Mouse (Mus musculus) brain, embryonic 18.5 days (tissue): ENCODE measurements around the gene 4930447C04Rik.

Experiments
- DNase-seq: peaks from one replicate; pipeline ENCODE4 v3.0.0-alpha.2; 2012; ENCODE audit warnings: low read depth, low spot score

The 4930447C04Rik gene

DNA sequence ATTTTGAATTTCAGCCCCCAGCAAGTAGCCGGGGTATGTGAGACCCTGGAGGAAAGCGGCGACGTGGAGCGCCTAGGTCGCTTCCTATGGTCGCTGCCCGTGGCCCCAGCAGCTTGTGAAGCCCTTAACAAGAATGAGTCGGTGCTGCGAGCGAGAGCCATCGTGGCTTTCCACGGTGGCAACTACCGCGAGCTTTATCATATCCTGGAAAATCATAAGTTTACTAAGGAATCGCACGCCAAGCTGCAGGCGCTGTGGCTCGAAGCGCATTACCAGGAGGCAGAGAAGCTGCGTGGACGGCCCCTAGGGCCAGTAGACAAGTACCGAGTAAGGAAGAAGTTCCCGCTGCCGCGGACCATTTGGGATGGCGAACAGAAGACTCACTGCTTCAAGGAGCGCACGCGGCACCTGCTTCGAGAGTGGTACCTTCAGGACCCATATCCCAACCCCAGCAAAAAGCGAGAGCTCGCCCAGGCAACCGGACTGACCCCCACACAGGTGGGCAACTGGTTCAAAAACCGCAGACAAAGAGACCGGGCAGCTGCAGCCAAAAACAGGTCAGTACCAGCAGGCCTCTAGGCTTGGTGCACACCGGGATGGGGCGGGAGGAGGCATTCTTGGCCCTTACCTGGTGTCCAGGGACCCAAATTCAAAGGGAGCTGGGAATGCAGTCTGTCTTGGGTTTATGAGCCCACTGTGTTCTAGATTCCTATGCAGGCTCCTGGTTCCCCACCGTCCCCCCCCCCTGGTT, at the start of gene 4930447C04Rik:
Gene 4930447C04Rik (minus strand): TSS at position 704 of the 751 bp plus-strand sequence.
- no peak for DNase-seq

DNA sequence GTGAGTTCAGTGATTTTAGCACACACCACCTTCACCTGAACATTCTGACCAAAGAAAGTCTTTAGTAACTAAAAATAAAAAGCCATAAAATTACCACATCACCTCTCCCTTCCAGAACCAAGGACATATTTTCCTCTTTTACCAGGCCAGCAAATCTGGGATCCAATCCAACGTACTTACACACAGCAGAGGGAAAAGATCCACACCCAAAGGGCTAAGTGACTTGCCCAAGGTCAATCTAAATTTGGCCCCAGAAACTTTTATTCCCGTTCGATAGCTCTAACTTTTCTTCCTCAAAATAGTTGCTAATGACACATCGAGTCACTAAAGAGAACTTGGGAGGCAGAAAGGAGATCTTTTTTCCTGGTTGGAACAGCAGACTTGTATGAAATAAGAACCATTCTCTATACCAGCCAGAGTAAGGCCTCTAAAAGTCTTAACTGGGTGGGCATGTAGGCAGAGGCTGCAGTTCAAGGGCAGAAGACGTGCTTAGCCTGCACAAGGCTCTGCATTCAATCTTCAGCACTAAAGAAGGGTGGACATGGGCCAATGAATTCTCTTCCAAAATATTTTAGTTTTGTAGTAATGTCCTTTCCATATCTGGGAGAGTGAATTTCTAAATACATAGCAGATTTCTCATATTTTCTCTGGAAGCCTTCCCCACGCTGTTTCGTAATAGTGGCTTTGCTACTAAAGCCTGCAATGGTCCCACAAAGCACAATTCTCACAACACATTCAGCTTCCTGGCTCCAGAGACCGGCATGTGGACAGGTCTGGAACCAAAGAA, 42.7 kb upstream of the 4930447C04Rik start:
- no peak for DNase-seq

DNA sequence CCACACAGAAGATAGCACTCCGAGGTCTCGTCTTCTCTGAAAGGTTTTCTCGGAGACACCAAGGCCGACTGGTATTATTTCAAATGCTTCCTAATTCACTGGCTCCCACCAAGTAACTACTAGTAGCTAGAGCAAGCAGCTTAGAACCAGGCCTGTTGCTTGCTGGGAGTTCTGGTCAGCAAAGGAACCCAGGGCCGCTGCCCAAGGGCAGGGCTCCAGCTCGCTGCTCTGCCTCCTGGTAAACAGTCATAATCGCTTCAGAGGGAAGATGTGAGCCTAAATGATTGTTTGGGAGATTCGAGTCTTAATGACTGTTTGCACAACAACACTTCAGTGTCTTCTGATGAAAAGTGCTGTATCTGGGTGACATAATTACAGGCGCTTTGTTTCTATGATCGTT, 42.0 kb upstream of the 4930447C04Rik start:
- no peak for DNase-seq

DNA sequence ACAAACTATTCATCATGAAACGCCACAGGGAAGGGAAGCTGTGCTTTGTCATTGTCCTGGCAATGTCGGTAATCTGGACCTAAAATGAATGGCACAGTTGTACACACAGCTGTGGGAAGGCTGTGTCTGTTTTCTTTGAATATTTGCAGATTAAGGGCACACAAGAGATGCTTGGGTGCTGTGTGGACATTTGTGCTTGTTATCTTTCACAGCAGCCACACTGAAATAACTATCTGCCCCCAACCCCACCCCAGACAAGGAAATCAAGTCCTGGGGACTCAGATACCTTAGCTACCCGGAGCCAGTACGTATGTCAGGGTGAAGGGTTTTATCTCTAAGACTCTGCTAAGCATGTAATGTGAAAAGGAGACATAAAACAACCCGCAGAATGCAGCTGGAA, 38.7 kb upstream of the 4930447C04Rik start:
- no peak for DNase-seq

DNA sequence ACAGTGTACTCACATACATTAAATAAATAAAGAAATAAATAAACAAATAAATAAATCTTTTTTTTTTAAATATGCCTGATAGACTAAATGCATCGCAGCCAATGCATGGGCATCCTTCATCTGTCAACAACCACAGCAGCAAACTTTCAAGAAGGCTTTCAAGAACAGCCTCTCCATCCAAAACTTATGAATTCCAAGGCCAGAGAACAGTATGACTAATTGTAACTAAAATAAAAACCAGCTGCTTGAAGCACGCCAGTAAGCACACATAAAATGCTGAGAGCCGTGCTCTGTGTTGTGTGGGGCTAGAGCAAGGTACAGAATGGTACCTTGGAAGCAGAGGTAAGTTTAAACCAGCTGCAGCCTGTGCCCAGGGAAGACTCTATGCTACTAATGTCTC, 37.3 kb upstream of the 4930447C04Rik start:
- DNase-seq = no peak

DNA sequence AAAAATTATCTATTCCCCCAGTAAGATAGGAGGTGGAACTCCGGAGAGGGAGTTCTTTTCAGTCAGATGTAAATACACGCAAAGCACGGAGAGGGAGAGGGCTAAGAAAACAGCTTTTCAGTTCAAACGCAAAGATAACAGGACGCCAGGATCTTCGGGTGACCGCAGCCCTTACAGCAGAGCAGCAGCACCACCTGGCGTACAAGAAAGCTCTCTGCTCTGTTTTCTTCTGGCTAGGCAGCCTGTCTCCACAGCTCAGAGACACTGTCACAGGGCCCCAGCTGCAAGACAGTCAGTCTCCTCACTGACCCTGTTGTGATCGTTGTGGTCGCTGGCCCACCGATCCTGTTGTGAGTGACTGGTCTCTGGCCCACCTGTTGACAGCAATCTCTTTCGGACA, 36.1 kb upstream of the 4930447C04Rik start:
- peak; percentile 40 for DNase-seq

DNA sequence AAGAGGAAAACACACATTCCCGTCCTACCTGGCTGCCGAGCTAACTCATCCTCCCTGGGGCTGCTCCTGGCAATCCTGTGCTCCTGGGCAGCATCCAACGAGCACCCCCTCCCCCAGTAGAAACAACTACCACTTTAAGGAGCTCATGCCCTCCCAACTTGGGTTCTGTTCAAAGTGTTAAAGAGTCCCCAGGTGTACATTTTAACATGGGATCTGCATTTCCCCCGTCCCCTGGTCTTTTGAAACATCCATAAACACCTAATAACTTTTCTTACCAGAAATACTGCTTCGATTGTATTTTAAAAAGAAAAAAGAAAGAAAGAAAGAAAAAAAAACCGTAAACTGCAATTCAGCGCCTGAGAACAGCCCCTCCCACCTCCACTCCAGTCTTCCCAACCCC, 35.6 kb upstream of the 4930447C04Rik start:
- DNase-seq = no peak

DNA sequence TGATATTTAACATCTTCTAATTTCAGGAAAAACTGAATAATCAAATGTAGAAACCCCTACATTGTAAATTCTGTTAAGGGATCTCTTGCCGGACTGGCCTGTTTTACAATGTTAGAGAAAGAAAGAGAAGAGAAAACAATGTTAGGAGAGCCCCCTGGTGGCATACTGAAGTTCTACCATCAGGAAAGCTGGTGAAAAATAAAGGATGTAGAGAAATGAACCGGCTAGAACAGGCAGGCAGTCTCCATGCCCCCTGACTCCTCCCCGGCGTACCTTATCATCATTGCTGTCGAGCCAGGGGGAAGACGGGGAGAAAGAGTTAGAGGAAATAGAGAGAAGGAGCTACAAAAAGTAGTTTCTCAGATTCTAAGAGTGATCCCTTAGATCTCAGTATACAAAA, 32.6 kb upstream of the 4930447C04Rik start:
- no peak for DNase-seq

DNA sequence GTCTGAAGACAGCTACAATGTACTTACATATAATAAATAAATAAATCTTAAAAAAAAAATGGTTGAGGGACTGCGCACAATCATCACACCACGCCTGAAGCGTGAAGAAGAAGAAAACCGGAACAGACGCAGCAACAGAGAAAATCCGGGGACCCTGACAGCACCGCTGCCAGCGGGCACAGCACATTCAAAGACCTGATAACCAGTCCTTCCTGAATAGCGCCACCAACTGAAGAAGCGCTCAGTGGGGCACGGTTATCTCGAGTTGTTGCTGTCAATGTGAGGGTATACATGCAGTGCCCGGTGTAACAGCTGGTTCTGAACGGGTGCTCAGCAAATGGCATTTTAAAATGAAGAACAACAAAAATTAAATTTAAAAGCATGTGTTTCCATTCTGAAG, 30.0 kb upstream of the 4930447C04Rik start:
- no peak for DNase-seq

DNA sequence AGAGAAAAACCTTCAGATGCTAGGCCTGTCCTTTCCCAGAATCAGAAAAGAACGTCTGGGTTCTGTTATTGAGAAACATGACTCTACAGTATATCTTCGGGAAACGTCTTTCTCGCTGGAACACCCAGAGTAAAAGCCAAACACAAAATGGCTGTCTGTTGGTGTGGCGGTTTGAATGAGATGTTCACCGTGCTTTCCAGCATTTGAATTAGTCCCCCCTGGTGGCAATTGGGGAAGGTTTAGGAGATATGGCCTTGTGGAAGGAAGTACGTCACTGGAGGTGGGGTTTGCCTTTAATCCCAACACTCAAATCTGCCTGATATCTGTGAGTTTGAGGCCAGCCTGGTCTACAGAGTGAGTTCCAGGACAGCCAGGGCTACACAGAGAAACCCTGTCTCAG, 27.0 kb upstream of the 4930447C04Rik start:
- no peak for DNase-seq

DNA sequence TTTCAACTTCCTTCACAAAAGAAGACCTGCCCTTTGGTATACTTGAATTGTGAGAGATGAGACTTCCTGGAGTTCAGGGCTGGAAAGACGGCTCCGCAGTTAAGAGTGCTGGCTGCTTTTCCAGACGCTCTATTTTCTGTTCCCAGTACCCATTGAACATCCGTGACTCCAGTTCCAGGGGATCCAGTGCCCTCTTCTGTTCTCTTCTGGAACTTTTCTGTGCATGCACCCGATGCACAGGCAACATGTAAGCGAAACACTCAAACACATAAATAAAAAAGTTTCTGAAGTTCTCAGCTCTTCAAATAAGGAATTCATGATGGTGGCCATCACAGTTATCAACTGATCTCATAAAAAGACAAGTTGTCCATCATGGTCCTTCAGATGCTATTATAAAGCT, 22.2 kb upstream of the 4930447C04Rik start:
- no peak for DNase-seq

DNA sequence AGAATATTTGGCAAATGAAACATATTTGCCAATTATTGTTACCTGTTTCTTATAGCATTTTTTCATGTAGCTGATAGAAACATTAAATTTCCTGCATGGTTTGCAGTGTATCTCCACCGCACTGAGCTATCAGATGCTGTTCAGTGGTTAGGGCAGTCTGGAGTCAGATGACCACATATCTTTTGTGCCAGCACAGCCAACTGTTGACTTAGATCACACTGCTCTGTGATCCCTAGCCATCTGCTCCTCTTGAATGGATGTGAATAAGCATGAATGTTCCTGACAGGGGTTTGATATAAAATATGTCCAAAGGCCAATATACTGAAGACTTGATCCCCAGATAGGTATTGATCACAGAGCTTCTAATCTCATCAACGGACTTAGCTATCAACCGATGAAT, 17.9 kb upstream of the 4930447C04Rik start:
- no peak for DNase-seq

DNA sequence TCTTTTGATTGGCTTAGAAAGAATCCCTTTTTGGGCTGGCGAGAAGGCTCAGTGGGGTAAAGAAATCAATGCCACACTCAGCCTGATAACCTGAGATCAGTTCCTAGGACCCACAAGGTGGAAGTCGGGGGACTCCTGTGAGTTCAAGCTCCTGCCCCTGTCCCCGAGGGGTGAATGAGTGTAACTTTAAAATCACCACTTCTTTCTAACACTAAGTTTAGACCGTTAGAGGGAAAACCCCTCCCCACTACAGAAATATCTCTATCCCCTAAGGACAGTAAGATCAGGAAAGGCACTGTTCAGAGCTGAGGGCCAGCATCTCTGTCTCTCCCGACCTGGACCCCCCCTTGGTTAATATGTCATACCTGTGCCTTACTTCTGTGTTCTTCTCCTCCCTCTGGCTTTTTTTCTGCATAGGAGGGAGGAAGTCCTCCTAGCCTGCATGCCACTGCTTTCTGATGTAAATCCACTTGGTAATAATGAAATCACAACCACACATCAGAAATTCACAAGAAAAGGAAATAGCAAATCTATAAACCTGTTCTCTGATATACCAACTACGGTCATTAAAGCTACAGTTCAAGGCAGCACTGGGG, 17.4 kb upstream of the 4930447C04Rik start:
- no peak for DNase-seq

DNA sequence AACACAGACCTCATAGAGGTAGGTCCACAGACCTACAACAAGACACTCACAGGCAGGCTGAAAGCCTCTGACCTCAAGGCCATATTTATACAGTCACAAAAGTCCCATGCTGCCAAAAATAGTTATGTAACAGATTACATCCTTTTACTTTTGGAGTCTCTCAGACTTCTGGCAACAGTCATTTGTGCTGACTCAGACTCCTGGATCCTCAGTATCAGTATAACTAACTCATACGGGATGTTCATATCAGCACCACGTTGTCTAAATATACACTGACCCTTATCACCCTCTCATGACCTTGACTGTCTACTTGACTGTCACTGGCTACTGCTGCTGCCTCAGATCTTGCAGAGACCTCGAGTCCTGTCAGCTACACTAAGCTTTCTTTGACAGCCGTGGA, 14.3 kb upstream of the 4930447C04Rik start:
- no peak for DNase-seq

DNA sequence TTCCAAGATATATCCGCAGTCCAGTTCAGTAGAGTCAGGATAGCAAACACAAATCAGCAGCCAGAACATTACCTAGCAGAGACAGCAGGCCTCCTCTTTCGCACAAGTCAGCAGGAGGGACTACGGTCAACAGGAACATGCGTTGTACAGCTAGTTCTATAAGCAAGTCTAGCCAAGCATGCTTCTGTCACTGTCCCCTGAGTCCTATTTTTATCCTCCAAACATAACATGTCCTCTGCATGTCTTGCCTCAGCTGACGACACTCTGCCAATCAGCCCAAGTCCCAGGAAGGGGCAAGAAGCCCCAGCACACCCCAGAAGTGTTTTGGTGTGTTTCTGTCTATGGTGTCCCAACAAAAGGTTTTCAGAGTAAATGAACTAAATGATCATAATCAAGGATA, 13.3 kb upstream of the 4930447C04Rik start:
- no peak for DNase-seq

DNA sequence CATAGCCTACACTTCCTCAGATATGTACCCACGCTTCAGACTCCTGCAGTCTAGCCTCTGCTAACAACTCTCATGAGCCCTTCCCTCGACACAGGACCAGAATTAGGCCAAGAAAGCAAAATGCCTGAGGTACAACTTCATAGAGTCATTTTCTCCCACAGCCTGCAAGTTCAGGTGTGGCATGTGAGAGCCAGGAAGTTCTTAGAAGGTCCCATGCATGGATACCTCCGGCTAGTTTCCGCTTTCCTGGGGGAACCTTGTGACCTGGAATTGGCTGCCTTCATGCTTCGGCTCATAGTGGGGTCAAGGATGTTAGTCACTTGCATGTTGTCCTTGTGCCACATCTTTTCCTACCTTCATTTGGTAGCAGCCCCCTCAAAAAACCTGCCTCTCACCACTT, 12.5 kb upstream of the 4930447C04Rik start:
- DNase-seq = no peak

DNA sequence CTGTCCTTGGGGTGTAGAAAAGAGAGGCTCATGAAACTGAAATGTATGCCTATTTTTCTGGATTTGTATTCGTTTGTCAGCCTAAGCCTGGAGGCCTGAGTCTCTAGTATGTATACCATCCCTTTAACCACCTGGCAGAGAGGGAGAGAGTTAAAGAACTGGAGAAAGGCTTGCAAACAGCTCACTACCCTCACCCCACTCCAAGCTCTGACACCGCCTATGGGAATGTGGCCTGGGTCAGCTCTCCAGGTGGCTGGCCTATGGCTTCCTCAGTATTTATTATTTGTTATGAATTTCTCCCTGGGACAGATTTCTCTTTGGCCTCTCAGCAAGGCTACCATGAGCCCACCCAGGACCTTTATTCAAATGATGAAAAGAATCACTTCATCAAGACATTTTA, 6.8 kb upstream of the 4930447C04Rik start:
- no peak for DNase-seq

DNA sequence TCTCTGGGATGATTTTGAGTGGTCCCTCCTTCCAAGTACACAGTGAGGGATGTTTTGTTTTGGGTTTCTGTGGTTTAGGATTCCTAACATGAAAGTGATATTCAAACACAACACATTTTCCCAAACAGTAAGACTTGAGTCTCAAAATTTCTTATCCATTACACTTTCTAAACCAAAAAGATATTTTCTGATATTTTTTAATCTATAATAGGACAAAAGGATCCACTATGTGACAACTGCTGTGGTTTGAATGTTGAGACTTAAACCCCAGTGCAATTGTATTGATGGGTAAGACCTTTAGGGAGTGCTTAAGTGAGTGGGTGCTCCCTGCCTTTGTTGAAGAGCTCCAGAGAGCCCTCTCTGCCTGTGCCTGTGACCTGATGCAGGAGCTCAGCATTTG, 6.2 kb upstream of the 4930447C04Rik start:
- DNase-seq = no peak

DNA sequence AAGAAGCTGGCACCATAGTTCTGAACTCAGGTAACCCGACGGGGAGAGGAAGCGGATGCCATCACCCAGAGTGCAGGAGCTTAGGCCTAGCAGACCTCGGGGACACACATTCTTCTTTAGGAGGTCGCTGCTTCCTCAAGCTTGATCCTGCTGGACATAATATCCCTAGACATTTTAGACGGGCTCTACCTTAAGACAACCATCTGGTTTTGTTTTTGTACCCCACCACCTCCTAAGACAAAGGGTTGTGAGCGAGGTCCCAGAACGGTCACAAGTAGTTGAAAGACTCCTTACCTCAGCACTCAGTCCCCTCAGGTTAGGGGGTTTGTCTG, 5.5 kb upstream of the 4930447C04Rik start:
- DNase-seq = no peak

DNA sequence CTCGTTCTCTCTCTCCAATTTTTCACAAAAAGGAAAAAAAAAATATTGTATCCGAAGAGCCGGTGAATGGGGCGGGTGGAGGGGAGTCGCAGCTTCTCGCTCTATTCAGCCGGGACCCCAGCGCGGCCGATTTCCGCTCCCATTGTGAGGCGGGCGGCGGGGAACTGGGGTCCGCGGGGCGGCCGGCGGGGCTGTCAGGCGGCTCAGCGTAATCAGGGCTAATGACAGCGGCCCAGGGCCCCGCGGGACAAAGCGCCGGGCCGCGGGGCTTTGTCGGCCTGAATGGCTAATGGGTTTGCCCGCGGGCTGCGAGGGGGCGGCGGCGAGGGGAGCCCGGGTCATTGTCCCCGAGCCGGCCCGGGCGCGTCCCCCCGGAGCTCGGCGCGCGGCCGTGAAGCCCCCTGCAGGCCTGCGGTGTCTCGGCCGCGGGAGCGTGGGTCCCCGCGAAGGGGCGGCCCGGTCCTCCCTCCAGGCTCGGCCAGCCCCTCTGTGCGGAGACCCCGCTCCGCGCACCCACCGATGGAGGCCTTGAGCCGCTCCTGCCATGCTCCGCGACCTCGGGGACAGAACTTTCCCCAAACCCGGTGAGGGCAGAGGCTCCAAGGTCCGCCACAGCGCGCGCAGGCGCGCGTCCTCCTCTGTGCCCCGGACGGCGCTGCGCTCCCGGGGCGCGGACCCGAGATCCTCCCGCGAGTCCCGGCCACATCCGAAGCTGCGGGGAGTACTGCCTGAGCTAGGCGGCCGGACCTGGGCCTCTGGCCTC, 4.9 kb upstream of the 4930447C04Rik start:
- DNase-seq = no peak

DNA sequence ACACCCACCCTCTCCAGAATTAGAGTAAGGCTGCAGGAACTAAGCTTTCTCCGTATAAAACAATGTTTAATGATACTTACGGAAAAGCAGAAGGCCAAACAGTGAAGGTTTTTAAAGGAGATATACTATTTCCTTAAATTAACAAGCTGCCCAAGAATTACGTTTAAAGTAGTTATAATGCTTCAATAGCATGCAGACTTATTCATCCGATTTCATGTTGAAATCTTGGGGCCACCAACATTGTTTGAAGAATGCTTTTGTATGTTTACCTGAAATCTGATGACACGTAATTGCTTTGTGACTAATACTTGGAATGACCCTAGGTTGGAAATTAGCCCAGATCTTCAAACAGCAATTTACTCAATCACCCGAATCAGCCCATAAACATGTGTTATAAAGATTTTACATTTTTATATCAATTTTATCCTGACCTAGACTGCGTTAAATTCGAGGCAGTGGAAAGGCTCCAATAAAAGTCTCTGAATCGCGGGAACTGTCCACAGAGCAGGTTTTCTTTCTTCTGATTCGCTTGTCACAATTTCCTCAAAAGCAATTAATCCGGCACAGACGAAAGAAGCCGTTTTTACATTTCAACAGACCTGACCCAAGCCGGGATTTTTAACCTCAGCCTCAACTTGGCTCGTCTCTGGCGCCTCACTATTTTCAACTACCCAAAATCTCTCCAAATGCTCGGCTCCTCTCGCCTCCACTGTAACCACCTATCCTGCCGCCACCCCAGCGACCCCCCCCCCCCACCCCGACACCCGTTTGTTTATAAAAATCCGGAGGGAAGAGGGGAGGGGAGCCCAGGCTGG, 4.0 kb upstream of the 4930447C04Rik start:
- DNase-seq = no peak
